Mouse (Mus musculus) brain, embryonic 14.5 days (tissue): ENCODE results near the gene Itga5.

Experiments used
- CTCF ChIP-seq: fragments of 200-500 bp; IDR thresholded peaks from 2 replicates; pipeline ENCODE4 v1.5.1; 2012; ENCODE audit warnings: inconsistent platforms, mild to moderate bottlenecking, moderate library complexity, borderline replicate concordance; ENCODE audit not compliant: insufficient read depth, insufficient read length; ENCODE audit errors: extremely low read depth
- POLR2A ChIP-seq: fragments of 200-500 bp; IDR thresholded peaks from 2 replicates; pipeline ENCODE4 v1.6.1; 2012; ENCODE audit warnings: mild to moderate bottlenecking, inconsistent platforms, borderline replicate concordance; ENCODE audit not compliant: poor library complexity, insufficient read depth, insufficient read length, severe bottlenecking; ENCODE audit errors: extremely low read depth

DNA sequence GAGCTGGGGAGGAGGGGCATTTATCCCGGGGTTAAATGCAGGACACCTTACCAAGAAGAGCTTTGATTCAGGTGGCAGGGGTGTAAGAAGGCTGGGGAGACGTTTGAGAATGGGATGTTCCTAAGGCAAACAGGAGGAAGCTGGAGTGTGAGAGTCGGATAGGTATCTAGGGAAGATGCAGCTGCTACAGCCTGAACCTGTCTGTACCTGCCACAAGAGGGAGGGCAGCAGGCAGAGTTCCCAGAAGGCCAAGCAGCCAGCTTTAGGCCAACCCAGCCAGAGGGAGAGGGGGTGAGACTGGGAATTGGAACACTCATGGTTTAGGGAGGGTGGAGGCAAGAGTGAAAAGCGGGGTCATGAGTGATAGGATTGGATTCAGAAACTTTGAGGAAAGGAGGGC is 25.8 kb downstream of the Itga5 start:
- TF ChIP-seq CTCF (0 out of 2 replicates have a peak, but pooled peaks have one; percentile 6), POLR2A (no peak)
